In genomic region chr15:40075334-40075893, GRCm38 (mm10) we compare ENCODE assay signal across 11 mouse cellular contexts. TPM values are rescaled to one million over a fixed set of nuclear protein-coding genes. Genes with fewer than 3 reads are reported as not detected.
A peak's percentile ranks its signal among the peaks of the same experiment; 100 is the strongest.
DNase-seq lines count a peak whose midpoint lies in the region; ATAC-seq and TF ChIP-seq lines count a peak whose summit lies in the region.
"Had no signal": no experiment of that assay in that cellular context is flagged by ENCODE, and none has a peak within 500 bp of the region (broad histone marks: within the 10 kb centered on the region; RNA-seq: fewer than 3 reads in every experiment).

No protein-coding gene starts in this region.

- H3K36me3 ChIP-seq in heart, embryonic 16.5 days (ENCODE audit: control insufficient read depth, insufficient read depth) = no peaks in the 10 kb centered on the region
- no peaks in the 10 kb centered on the region for H3K36me3 ChIP-seq in stomach, postnatal 0 days (ENCODE audit: control insufficient read depth, insufficient read depth, low read length)
- H3K36me3 ChIP-seq in hindbrain, embryonic 12.5 days = no peaks in the 10 kb centered on the region

- no peaks in the 10 kb centered on the region for H3K9me3 ChIP-seq in heart, embryonic 16.5 days (replicated peaks; ENCODE audit: control insufficient read depth, low read length)
- H3K9me3 ChIP-seq in stomach, postnatal 0 days (ENCODE audit: control insufficient read depth, low read length) = no peaks in the 10 kb centered on the region
- no peaks in the 10 kb centered on the region for H3K9me3 ChIP-seq in hindbrain, embryonic 12.5 days (replicated peaks)

- 40% methylated on average over 3 of the region's 3 CpGs for WGBS in heart, embryonic 16.5 days
- 36% methylated on average over 3 of the region's 3 CpGs for WGBS in stomach, postnatal 0 days
- WGBS in hindbrain, embryonic 12.5 days = 78% methylated on average over 3 of the region's 3 CpGs

- TF ChIP-seq CTCF in stomach, postnatal 0 days (IDR thresholded peaks at IDR 0.05; ENCODE audit: low read depth) = no peak

- ATAC-seq in heart, embryonic 16.5 days (replicated peaks; ENCODE audit: extremely low read depth, insufficient read depth, low FRiP score) = peak; percentile 79; the same call in 1 of the 2 replicates
- ATAC-seq in stomach, postnatal 0 days (ENCODE audit: low FRiP score, low TSS enrichment) = peak; percentile 49; the same call in 1 of the 2 replicates
- ATAC-seq in hindbrain, embryonic 12.5 days (ENCODE audit: low FRiP score) = no peak

- DNase-seq in heart, adult 11 months = peak; percentile 88
- DNase-seq in heart, adult 8-10 months (ENCODE audit: low spot score) = no peak
- DNase-seq in right cerebral cortex, adult 18-20 months = peak; percentile 39
- DNase-seq in right cerebral cortex, postnatal 25 days = no peak
- DNase-seq in stomach, postnatal 0 days (ENCODE audit: low spot score) = peak; percentile 32
- no peak for DNase-seq in thymus, postnatal 10 days (ENCODE audit: low spot score in 2 of 2)

- peaks cover 5% of the 10 kb centered on the region; the same call in 1 of the 2 replicates for H3K4me1 ChIP-seq in heart, embryonic 16.5 days (ENCODE audit: control insufficient read depth, insufficient read depth, low read length)
- H3K4me1 ChIP-seq in stomach, postnatal 0 days (replicated peaks; ENCODE audit: control insufficient read depth, insufficient read depth) = no peaks in the 10 kb centered on the region
- no peaks in the 10 kb centered on the region for H3K4me1 ChIP-seq in hindbrain, embryonic 12.5 days

- H3K4me2 ChIP-seq in heart, embryonic 16.5 days (ENCODE audit: low read depth, low read length) = no peak overlapping the region
- no peak overlapping the region for H3K4me2 ChIP-seq in stomach, postnatal 0 days (replicated peaks; ENCODE audit: low read depth)
- no peak overlapping the region for H3K4me2 ChIP-seq in hindbrain, embryonic 12.5 days (replicated peaks)

- TF ChIP-seq EP300 in stomach, postnatal 0 days (optimal IDR thresholded peaks at IDR 0.05) = no peak

- no peak overlapping the region for H3K4me3 ChIP-seq in heart, embryonic 16.5 days (ENCODE audit: low read length)
- no peak overlapping the region for H3K4me3 ChIP-seq in stomach, postnatal 0 days (ENCODE audit: low read depth, low read length)
- no peak overlapping the region for H3K4me3 ChIP-seq in hindbrain, embryonic 12.5 days

- no peak overlapping the region for H3K9ac ChIP-seq in heart, embryonic 16.5 days (ENCODE audit: low read length)
- H3K9ac ChIP-seq in stomach, postnatal 0 days (ENCODE audit: low read length) = no peak overlapping the region
- no peak overlapping the region for H3K9ac ChIP-seq in hindbrain, embryonic 12.5 days

- no peaks in the 10 kb centered on the region for H3K27me3 ChIP-seq in heart, embryonic 16.5 days (ENCODE audit: control insufficient read depth, insufficient read depth, low read length)
- no peaks in the 10 kb centered on the region for H3K27me3 ChIP-seq in stomach, postnatal 0 days (ENCODE audit: control insufficient read depth, insufficient read depth, low read length)
- no peaks in the 10 kb centered on the region for H3K27me3 ChIP-seq in hindbrain, embryonic 12.5 days
- H3K27me3 ChIP-seq: CH12.LX had no signal

- H3K27ac ChIP-seq in heart, embryonic 16.5 days (ENCODE audit: low read length) = peak overlapping the region; percentile 37; the same call in 1 of the 2 replicates
- H3K27ac ChIP-seq in stomach, postnatal 0 days (replicated peaks) = peak overlapping the region; percentile 30; the same call in 1 of the 2 replicates
- no peak overlapping the region for H3K27ac ChIP-seq in hindbrain, embryonic 12.5 days

RNA-seq across cellular contexts. Expression of gene 9330182O14Rik, which starts 58.8 kb away (rescaled TPM):
- total RNA-seq in heart, adult 8-10 months (2022) = not detected
- not detected in 2 replicates for polyA plus RNA-seq in heart, embryonic 16.5 days (2015; fragmentation: Nextera tagmentation; extraction: Ambion mirVana)
- 0.17 and 0.71 TPM in 2 replicates for polyA plus RNA-seq in stomach, postnatal 0 days (2015; fragmentation: Nextera tagmentation; extraction: Ambion mirVana)
- polyA plus RNA-seq in hindbrain, embryonic 12.5 days (2016; fragmentation: Nextera tagmentation; extraction: Ambion mirVana) = not detected in 2 replicates
- total RNA-seq: CH12.LX; gastrocnemius, adult 8-10 months; layer of hippocampus, postnatal 10 days had no signal

Comparison
In these comparisons a context has a peak if more than half of its experiments do, and no peak if none do; other contexts are left out.
1. DNase-seq: peak in heart, adult 11 months (single experiment), right cerebral cortex, adult 18-20 months (single experiment) and stomach, postnatal 0 days (single experiment); none in heart, adult 8-10 months (single experiment), right cerebral cortex, postnatal 25 days (single experiment) and thymus, postnatal 10 days (0 of 2).